Mouse (Mus musculus) heart, embryonic 16.5 days (tissue): ENCODE results near the gene Ipo5. TPM values are rescaled to one million over a fixed set of nuclear protein-coding genes. Genes with fewer than 3 reads are reported as not detected.
A peak's percentile ranks its signal among the peaks of the same experiment; 100 is the strongest.

Experiments used
- ATAC-seq: fragments of 200-750 bp; cut with Nextera tagmentation; replicated peaks from 2 replicates; pipeline ENCODE4 v1.8.0; 2017; ENCODE audit warnings: moderate number of reproducible peaks; ENCODE audit not compliant: insufficient read depth, low FRiP score; ENCODE audit errors: extremely low read depth
- H3K27ac ChIP-seq: fragments of 300-500 bp; sonication (generic); 2 replicates; pipeline ENCODE4 v1.5.1; 2014; ENCODE audit warnings: mild to moderate bottlenecking, low read length, control low read depth, moderate library complexity
- H3K27me3 ChIP-seq: fragments of 300-500 bp; sonication (generic); 2 replicates; pipeline ENCODE4 v1.6.1; 2014; ENCODE audit warnings: low read length, mixed read lengths; ENCODE audit not compliant: control insufficient read depth, insufficient read depth
- H3K36me3 ChIP-seq: fragments of 300-500 bp; sonication (generic); 2 replicates; pipeline ENCODE4 v1.6.1; 2014; ENCODE audit not compliant: control insufficient read depth, insufficient read depth
- H3K4me1 ChIP-seq: fragments of 300-500 bp; sonication (generic); 2 replicates; pipeline ENCODE4 v1.6.1; 2014; ENCODE audit warnings: low read length, mixed read lengths; ENCODE audit not compliant: control insufficient read depth, insufficient read depth
- H3K4me2 ChIP-seq: fragments of 300-500 bp; sonication (generic); 2 replicates; pipeline ENCODE4 v1.6.1; 2014; ENCODE audit warnings: low read depth, mild to moderate bottlenecking, control low read depth, low read length
- H3K4me3 ChIP-seq: fragments of 300-500 bp; sonication (generic); 2 replicates; pipeline ENCODE4 v1.5.1; 2014; ENCODE audit warnings: mild to moderate bottlenecking, control low read depth, low read length
- H3K9ac ChIP-seq: fragments of 300-500 bp; sonication (generic); 2 replicates; pipeline ENCODE4 v1.6.1; 2014; ENCODE audit warnings: low read length, control low read depth
- H3K9me3 ChIP-seq: fragments of 300-500 bp; sonication (generic); replicated peaks from 2 replicates; pipeline ENCODE4 v1.6.1; 2016; ENCODE audit warnings: low read length; ENCODE audit not compliant: control insufficient read depth
- WGBS: fragments of 180-500 bp; shearing (Covaris S2); extraction: QIAGEN DNeasy Blood & Tissue Kit; methylation state at CpG from one replicate; pipeline ENCODE4 v1.1.7; 2014; 5-methylcytosine and 5-hydroxymethylcytosine counted together
- polyA plus RNA-seq: library from polyadenylated mRNA; unstranded; fragments of >200 nt; fragmentation: Nextera tagmentation; extraction: Ambion mirVana; gene quantifications from 2 replicates; pipeline ENCODE4 v1.2.1, GENCODE M21; 2015

Ipo5 gene
- polyA plus RNA-seq, 1 experiment from 2014 or later, result 65.0 TPM

DNA sequence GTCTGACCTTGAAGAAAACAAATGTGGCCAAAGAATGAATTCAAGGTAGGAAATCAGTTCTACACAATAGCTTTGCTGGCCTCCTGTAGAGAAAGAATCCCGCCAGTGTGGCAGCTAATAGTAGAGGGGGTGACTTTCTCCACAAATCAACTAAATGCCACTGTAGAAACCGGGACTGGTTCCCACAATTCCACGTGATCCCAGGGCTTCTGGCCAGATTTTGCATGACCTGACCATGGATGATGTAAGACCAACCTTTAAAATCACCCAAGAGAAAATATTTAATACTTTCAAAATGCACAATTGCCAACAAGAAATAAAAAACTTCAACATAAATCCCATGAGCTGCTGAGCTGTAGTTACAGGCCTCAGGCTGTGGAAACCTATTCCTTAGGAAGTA lies 1.6 kb upstream of the Ipo5 start:
- Histone ChIP-seq H3K9me3 (no peaks in the 10 kb centered on the region), H3K4me3 (no peak overlapping the region), H3K27me3 (no peaks in the 10 kb centered on the region), H3K27ac (no peak overlapping the region), H3K36me3 (no peaks in the 10 kb centered on the region), H3K9ac (no peak overlapping the region), H3K4me2 (no peak overlapping the region), H3K4me1 (peaks cover 9% of the 10 kb centered on the region)
- ATAC-seq, result no peak
- 75% methylated on average over 3 of the region's 3 CpGs for WGBS

DNA sequence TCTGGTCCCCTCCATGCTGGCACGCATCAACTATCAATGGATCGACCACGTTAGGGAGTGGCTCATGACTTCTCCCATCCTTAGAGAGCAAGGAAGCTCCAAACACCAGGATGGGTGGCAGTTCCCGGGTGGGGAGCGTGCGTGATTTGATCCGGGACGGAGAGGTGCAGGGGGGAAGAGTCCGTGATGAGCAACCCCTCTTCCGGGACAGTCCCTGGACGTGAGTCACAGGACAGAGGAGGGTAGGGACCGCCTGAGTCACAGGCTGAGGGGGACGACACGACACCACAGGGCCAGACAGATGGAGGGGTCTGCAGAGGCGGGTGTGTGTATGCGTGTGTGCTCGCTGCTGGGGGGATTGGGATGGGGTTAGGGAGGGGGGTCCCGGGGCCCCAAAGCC lies 704 bp upstream of the Ipo5 start:
- Histone ChIP-seq H3K27ac (peak overlapping the region; percentile 75), H3K4me1 (peaks cover 9% of the 10 kb centered on the region), H3K36me3 (no peaks in the 10 kb centered on the region), H3K27me3 (no peaks in the 10 kb centered on the region), H3K9me3 (no peaks in the 10 kb centered on the region), H3K9ac (peak overlapping the region; percentile 88), H3K4me2 (peak overlapping the region; percentile 78), H3K4me3 (peak overlapping the region; percentile 96)
- WGBS, result under 1% methylated on average over 18 of the region's 18 CpGs
- ATAC-seq, result peak; percentile 66

DNA sequence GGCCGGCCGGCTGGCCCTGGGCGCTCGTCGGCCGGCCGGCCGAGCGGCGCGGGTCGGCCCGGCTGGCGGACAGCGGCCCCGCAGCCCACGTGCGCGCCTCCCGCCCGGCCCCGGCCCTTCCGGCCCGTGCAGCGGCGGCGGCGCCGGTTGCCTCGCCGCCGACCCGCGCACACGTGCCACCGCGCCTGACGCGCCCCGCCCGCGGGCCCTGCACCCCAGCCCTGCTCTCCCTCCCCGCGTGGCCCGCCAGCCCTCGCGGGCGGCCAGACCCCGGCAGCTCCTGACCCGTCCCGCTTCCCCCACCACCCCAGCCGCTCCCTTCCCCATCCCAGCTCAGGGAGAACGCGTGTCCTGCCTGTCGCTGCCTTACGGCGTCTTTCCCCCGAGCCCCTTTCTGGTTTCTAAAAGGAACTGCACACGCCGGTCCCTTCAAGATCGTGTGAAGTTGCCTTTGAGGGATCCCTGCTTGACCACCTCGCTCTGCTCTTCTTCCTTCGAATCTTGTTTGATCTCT lies 421 bp downstream of the Ipo5 start:
- H3K4me1 ChIP-seq, result peaks cover 9% of the 10 kb centered on the region
- ATAC-seq, result peak; percentile 16
- under 1% methylated on average over 39 of the region's 63 CpGs for WGBS
- H3K9ac ChIP-seq, result peak overlapping the region; percentile 94
- H3K4me3 ChIP-seq, result peak overlapping the region; percentile 96
- no peaks in the 10 kb centered on the region for H3K27me3 ChIP-seq
- H3K9me3 ChIP-seq, result no peaks in the 10 kb centered on the region
- H3K4me2 ChIP-seq, result peak overlapping the region; percentile 93
- H3K36me3 ChIP-seq, result no peaks in the 10 kb centered on the region
- H3K27ac ChIP-seq, result peak overlapping the region; percentile 95

- Histone ChIP-seq H3K4me3 (peak overlapping the region; percentile 96), H3K9me3 (no peaks in the 10 kb centered on the region), H3K36me3 (no peaks in the 10 kb centered on the region), H3K27ac (no peak overlapping the region), H3K9ac (peak overlapping the region; percentile 94), H3K4me2 (peak overlapping the region; percentile 93), H3K27me3 (no peaks in the 10 kb centered on the region), H3K4me1 (peaks cover 9% of the 10 kb centered on the region)
- WGBS, result 12% methylated on average over 11 of the region's 11 CpGs
- ATAC-seq, result no peak
These were observed 1.2 kb downstream of the Ipo5 start for GRCm38 (mm10) chr14:120912090-120912710.

DNA sequence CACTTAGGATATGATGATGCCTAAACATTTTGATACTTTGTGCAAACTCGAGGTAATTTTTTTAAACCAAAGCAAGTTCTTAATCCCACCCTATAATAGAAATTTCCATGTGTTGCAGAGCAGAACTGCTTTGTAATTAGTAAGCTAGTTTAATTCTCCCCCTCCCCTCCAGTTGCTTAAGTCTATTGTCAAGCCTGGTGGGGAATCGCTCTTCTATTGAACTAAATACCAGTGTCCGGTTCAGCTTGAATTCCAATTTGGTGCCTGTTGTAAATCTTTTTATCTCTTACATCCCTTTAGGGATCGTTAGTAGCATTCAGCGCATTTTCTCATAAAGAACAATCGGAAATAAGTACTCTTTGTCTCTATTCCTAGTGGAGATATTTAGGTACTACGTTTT lies 1.9 kb downstream of the Ipo5 start:
- H3K4me2 ChIP-seq, result peak overlapping the region; percentile 93
- H3K9ac ChIP-seq, result peak overlapping the region; percentile 94
- ATAC-seq, result no peak
- no peaks in the 10 kb centered on the region for H3K36me3 ChIP-seq
- H3K9me3 ChIP-seq, result no peaks in the 10 kb centered on the region
- no peaks in the 10 kb centered on the region for H3K27me3 ChIP-seq
- peaks cover 9% of the 10 kb centered on the region for H3K4me1 ChIP-seq
- 50% methylated on average over 7 of the region's 7 CpGs for WGBS
- no peak overlapping the region for H3K4me3 ChIP-seq
- no peak overlapping the region for H3K27ac ChIP-seq

DNA sequence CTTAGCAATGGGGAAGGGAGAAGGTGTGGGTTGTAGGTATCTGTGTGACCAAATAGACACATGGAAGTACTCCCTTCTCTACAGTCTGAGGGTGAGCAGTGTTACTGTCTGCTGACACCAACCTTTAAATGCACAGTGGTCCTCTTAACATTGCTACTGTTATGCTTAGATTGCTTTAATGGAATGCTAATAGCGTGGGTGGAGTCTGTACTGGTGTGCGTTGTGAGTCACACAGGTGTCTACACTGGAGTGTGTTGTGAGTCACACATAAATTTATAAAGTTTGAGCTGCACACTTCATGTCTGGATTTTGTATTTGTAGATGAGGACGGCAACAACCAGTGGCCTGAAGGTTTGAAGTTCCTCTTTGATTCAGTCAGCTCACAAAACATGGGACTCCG lies 10.8 kb downstream of the Ipo5 start:
- Histone ChIP-seq H3K27me3 (no peaks in the 10 kb centered on the region), H3K27ac (no peak overlapping the region)
- ATAC-seq, result no peak

GRCm38 (mm10) chr14:120924044-120924443 lies 13.0 kb downstream of the Ipo5 start:
- H3K4me1 ChIP-seq, result no peaks in the 10 kb centered on the region
- ATAC-seq, result no peak
- H3K27me3 ChIP-seq, result no peaks in the 10 kb centered on the region
- H3K4me3 ChIP-seq, result no peak overlapping the region
- no peak overlapping the region for H3K4me2 ChIP-seq
- H3K9ac ChIP-seq, result no peak overlapping the region
- peaks cover 58% of the 10 kb centered on the region for H3K36me3 ChIP-seq
- no peaks in the 10 kb centered on the region for H3K9me3 ChIP-seq
- 90% methylated on average over 4 of the region's 4 CpGs for WGBS
- H3K27ac ChIP-seq, result no peak overlapping the region

More for the DNA sequence above, 10.8 kb downstream of the Ipo5 start:
- H3K36me3 ChIP-seq, result peaks cover 52% of the 10 kb centered on the region
- H3K4me1 ChIP-seq, result no peaks in the 10 kb centered on the region
- WGBS, result 87% methylated on average over 4 of the region's 4 CpGs
- no peaks in the 10 kb centered on the region for H3K9me3 ChIP-seq
- H3K4me2 ChIP-seq, result no peak overlapping the region
- no peak overlapping the region for H3K9ac ChIP-seq
- H3K4me3 ChIP-seq, result no peak overlapping the region

DNA sequence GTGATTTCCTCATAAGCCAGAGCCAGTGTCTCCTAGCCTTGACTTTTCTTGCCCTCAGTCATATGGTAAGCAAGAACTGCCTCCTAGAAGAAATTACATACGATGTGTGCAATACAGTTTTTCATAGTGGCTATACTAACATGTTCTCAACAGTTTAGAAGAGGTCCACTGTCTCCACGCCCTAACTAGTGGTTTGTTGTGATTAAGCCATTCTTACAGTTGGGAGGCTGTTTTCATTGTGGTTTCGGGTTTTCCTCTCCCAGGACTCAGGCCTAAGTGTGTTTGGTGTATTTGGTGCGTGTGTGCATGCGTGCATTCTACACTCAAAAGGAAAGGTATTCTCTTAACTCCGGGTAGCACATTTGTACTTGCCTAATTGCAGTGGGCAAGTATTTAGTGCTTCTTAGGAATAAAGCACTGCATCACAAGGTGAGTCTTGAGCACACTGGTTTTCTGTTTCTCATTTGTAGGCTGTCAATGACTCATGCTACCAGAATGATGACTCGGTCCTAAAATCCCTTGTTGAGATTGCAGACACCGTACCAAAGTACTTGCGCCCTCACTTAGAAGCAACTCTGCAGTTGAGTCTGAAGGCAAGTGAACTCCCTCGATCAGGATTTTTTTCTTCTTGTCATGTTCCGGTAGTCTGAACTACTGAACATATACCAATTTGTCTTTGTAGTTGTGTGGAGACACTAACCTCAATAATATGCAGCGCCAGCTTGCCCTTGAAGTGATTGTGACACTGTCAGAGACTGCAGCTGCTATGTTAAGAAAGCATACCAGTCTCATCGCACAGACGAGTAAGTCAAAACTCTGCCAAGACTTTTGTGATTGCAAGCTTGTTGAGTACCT lies 14.9 kb downstream of the Ipo5 start:
- WGBS, result 84% methylated on average over 14 of the region's 14 CpGs

GRCm38 (mm10) chr14:120931236-120931635 lies 20.2 kb downstream of the Ipo5 start:
- WGBS, result 76% methylated on average over 4 of the region's 4 CpGs
- Histone ChIP-seq H3K9ac (no peak overlapping the region), H3K4me2 (no peak overlapping the region), H3K27ac (no peak overlapping the region), H3K9me3 (no peaks in the 10 kb centered on the region), H3K27me3 (no peaks in the 10 kb centered on the region), H3K4me1 (no peaks in the 10 kb centered on the region), H3K4me3 (no peak overlapping the region), H3K36me3 (peaks cover 48% of the 10 kb centered on the region)
- no peak for ATAC-seq

More for the DNA sequence above, 14.9 kb downstream of the Ipo5 start:
- no peaks in the 10 kb centered on the region for H3K4me1 ChIP-seq
- no peak overlapping the region for H3K9ac ChIP-seq
- H3K4me2 ChIP-seq, result no peak overlapping the region
- peaks cover 53% of the 10 kb centered on the region for H3K36me3 ChIP-seq
- H3K9me3 ChIP-seq, result no peaks in the 10 kb centered on the region
- H3K4me3 ChIP-seq, result no peak overlapping the region
- no peak for ATAC-seq
- no peak overlapping the region for H3K27ac ChIP-seq
- no peaks in the 10 kb centered on the region for H3K27me3 ChIP-seq
